Mouse (Mus musculus): ENCODE results near the gene Lrfn2. TPM values are rescaled to one million over a fixed set of nuclear protein-coding genes. Genes with fewer than 3 reads are reported as not detected.

The Lrfn2 gene
- total RNA-seq (2014; rRNA removed): 28.5 and 28.7 TPM in 2 replicates
- 12.5 and 16.5 TPM in 2 replicates for polyA plus RNA-seq (2015; fragmentation: Nextera tagmentation; extraction: Ambion mirVana)

DNA sequence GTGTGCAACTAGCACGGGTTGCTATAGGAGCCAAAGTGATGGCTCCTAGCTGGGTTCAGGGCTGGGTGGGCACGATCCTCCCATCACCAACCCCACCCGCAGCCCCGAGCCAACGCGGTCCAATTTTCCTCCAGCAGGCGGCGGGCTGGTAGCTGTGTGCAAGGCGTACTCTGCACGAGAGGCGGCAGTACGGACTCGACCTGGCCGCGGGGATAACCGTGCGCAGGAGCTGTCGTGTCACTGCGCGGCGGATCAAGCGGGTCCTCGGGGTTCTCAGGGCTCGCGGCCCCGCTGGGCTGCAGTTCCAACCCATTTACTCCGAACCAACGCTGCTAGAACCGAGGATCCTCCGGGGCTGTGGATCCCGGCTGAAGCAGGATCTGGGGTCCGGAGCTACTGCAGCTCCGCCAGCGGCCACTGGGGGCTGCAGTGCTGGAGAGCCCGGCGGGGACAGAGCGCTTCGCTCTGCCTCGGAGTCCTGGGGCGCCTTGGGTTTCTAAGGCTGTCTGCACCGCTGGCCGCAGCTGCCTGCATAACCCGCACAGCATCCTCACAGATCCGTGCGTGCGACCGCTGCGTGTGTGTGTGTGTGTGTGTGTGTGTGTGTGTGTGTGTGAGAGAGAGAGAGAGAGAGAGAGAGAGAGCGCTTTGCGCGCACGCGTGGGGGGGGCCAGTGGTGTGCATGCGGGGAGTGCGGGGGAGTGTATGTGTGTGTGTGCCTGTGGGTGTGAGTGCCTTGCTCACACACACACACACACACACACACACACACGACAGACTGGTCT lies at the start of gene Lrfn2:
Gene Lrfn2, plus strand, starts transcription at position 759 of the 785 bp plus-strand sequence.
- H3K4me1 ChIP-seq (ENCODE audit: insufficient read depth): 0 out of 2 replicates have a peak, but pooled peaks cover 8% of the 10 kb centered on the region
- DNase-seq (peak; percentile 94), ATAC-seq (peak; percentile 93)
- no peaks in the 10 kb centered on the region for H3K9me3 ChIP-seq (ENCODE audit: low read length)
- peak within 1 kb of the TSS; percentile 89 for H3K27ac ChIP-seq (ENCODE audit: low read depth, low read length)
- WGBS: under 1% methylated on average over 55 of the region's 56 CpGs
- H3K4me2 ChIP-seq (ENCODE audit: low read depth): peak within 1 kb of the TSS; percentile 70
- TF ChIP-seq CTCF (IDR thresholded peaks at IDR 0.05; ENCODE audit: low read depth): peak; percentile 98
- no peaks in the 10 kb centered on the region for H3K27me3 ChIP-seq (ENCODE audit: insufficient read depth, low read length)
- no peaks in the 10 kb centered on the region for H3K36me3 ChIP-seq (ENCODE audit: insufficient read depth)
- H3K4me3 ChIP-seq (ENCODE audit: low read depth, low read length): peak within 1 kb of the TSS; percentile 71
- H3K9ac ChIP-seq: peak within 1 kb of the TSS; percentile 87

DNA sequence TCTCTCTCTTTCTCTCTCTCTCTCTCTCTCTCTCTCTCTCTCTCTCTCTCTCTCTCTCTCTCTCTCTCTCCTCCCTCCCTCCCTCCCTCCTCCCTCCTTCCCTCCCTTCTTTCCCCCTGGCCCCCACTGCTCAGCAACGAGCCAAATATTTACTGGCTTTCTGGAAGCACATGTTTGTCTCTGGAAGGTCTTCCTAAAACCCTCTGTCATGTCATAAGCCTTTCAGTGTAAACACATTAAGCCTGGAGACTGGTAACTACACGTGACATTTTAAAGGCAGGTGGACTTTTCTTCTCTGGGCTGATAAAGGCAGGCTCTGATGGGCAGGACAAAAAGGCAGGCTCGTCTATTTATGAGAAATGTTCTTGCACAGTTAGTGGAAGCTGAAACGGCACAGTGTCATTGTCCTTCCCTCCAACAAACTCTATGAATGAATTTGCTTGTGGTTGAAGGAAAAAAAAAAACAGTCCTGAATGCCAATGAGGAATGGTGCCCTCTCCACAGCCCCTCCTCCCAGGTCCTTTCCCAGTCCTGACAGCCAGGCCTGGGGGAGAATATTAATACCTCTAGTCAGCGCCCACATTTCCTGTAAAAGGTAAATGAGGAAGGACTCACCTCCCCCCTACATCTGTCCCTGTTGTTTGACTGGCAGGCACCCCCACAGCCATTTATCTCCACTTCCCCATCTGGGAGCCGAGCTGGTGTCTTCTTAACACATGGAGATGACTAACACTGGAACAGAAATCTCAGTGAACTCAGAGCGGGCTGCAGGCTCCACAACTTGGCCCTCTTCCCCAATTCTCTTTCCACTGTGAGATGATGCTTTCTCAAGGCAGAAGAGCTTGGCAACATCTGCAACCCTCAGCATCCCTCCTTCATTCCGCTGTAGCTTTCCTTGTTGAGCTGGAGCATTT lies 44.5 kb upstream of the Lrfn2 start:
- 38% methylated on average over 8 of the region's 8 CpGs for WGBS
- Histone ChIP-seq H3K27me3 (ENCODE audit: insufficient read depth, low read length) (no peaks in the 10 kb centered on the region), H3K27ac (ENCODE audit: low read depth, low read length) (no peak overlapping the region), H3K9ac (no peak overlapping the region), H3K4me2 (ENCODE audit: low read depth) (no peak overlapping the region), H3K4me3 (ENCODE audit: low read depth, low read length) (no peak overlapping the region), H3K9me3 (ENCODE audit: low read length) (no peaks in the 10 kb centered on the region), H3K36me3 (ENCODE audit: insufficient read depth) (no peaks in the 10 kb centered on the region), H3K4me1 (ENCODE audit: insufficient read depth) (no peaks in the 10 kb centered on the region)
- peak; percentile 16 for DNase-seq
- peak; percentile 20; the same call in 1 of the 2 replicates for ATAC-seq
- no peak for TF ChIP-seq CTCF (IDR thresholded peaks at IDR 0.05; ENCODE audit: low read depth)

DNA sequence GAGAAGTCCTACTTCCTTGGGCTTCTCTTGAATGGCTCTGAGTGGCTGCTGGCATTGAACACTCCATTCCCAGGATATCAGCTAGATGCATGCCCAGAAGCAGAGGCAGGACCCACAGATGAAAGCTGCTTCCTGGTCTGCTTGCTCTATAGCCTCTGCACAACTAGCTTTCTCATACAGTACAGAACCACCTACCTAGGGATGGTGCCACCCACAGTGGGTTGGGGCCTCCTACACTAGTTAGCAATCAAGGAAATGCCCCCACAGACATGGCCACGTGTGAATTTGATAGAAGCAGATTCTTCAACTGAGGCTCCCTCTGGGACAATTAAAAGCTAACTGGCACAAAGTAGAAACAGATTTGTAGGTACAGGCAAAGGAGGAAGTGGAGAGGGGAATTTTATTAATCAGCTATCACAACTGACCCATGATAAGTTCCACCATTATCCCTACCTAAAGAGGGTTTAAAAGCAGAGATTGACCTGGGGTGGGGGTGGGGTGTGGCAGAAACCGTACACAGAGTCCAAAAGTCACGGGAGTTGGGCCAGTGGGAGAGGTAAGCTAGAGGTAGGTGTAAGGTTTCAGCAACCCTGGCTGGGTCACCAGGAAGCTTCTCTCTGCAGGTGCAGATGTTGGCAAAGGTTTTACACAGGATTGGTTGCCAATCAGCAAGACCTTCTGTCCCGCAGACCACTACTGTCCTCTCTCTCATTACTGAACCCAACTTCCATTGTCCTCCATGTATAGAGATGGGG lies 26.7 kb upstream of the Lrfn2 start:
- no peaks in the 10 kb centered on the region for H3K27me3 ChIP-seq (ENCODE audit: insufficient read depth, low read length)
- no peak overlapping the region for H3K4me3 ChIP-seq (ENCODE audit: low read depth, low read length)
- no peak for TF ChIP-seq CTCF (IDR thresholded peaks at IDR 0.05; ENCODE audit: low read depth)
- H3K27ac ChIP-seq (ENCODE audit: low read depth, low read length): no peak overlapping the region
- no peak overlapping the region for H3K9ac ChIP-seq
- no peaks in the 10 kb centered on the region for H3K36me3 ChIP-seq (ENCODE audit: insufficient read depth)
- H3K4me2 ChIP-seq (ENCODE audit: low read depth): no peak overlapping the region
- DNase-seq: no peak
- H3K4me1 ChIP-seq (ENCODE audit: insufficient read depth): no peaks in the 10 kb centered on the region
- no peak for ATAC-seq
- no peaks in the 10 kb centered on the region for H3K9me3 ChIP-seq (ENCODE audit: low read length)
- 71% methylated on average over 4 of the region's 4 CpGs for WGBS

DNA sequence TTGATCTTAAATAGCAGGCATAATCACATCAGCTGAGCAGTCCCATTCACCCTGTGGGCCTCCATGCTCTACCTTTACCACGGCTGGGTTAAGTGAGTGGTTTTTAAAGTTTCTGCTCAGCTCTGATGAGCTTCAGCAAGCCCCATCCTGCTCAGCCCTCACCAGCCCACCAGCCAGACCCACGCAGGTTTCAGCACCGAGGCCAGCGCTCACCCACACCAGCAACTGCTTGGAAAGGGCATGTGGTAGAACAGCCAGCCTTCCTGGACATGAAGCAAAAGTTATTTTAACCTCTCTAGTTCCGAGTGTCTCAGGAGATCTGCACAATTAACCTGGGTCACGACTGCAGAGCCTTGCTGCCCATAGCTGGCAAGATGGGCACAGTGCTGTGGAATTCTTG lies 18.7 kb upstream of the Lrfn2 start:
- Histone ChIP-seq H3K4me1 (ENCODE audit: insufficient read depth) (no peaks in the 10 kb centered on the region), H3K27me3 (ENCODE audit: insufficient read depth, low read length) (no peaks in the 10 kb centered on the region), H3K9me3 (ENCODE audit: low read length) (no peaks in the 10 kb centered on the region), H3K27ac (ENCODE audit: low read depth, low read length) (no peak overlapping the region), H3K36me3 (ENCODE audit: insufficient read depth) (no peaks in the 10 kb centered on the region), H3K4me2 (ENCODE audit: low read depth) (no peak overlapping the region), H3K4me3 (ENCODE audit: low read depth, low read length) (no peak overlapping the region), H3K9ac (no peak overlapping the region)
- DNase-seq: no peak
- no peak for TF ChIP-seq CTCF (IDR thresholded peaks at IDR 0.05; ENCODE audit: low read depth)
- 50% methylated on average over 6 of the region's 6 CpGs for WGBS
- no peak for ATAC-seq

DNA sequence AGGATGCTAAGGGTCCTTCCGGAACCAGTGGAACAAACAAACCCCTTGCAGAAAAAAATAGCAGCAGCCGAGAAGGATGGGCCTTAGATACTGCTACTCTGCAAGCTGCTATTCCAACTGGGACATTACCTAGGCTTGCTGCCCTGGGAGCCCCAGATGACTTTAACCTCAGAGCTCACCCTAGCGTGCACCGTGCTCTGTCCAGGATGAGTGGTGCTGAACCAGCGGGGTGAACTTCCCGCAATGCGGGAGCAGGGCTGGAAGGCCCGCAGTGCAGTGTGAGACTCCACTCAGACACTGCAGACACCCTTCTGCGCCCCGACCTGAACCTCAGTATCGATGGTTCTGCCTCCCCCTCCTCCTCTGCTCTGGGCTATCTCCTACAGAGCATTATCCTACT lies 14.8 kb upstream of the Lrfn2 start:
- H3K4me1 ChIP-seq (ENCODE audit: insufficient read depth): no peaks in the 10 kb centered on the region
- no peak overlapping the region for H3K4me2 ChIP-seq (ENCODE audit: low read depth)
- no peak overlapping the region for H3K27ac ChIP-seq (ENCODE audit: low read depth, low read length)
- no peaks in the 10 kb centered on the region for H3K9me3 ChIP-seq (ENCODE audit: low read length)
- no peak overlapping the region for H3K4me3 ChIP-seq (ENCODE audit: low read depth, low read length)
- DNase-seq (no peak), ATAC-seq (no peak)
- 19% methylated on average over 11 of the region's 11 CpGs for WGBS
- no peaks in the 10 kb centered on the region for H3K36me3 ChIP-seq (ENCODE audit: insufficient read depth)
- no peaks in the 10 kb centered on the region for H3K27me3 ChIP-seq (ENCODE audit: insufficient read depth, low read length)
- no peak for TF ChIP-seq CTCF (IDR thresholded peaks at IDR 0.05; ENCODE audit: low read depth)
- H3K9ac ChIP-seq: no peak overlapping the region

DNA sequence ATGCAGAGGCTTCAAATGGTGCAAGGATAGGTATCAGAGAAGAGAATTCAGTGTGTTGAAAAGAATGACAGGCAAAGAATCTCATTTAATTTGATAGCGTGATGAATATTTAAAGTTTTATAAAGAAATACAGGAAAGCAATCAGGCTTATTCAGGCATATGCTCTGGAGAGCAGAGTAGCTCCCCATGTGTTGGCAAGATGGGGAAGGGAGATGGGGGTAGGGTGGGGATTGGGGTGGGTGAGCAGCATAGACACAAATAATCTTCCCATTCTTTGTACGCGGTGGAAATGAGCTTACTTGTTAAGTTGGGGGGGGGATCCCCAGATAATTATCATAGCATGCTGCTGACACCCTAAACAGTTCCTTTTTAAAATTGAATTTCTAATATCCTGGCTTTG lies 13.7 kb upstream of the Lrfn2 start:
- H3K4me2 ChIP-seq (ENCODE audit: low read depth): no peak overlapping the region
- H3K36me3 ChIP-seq (ENCODE audit: insufficient read depth): no peaks in the 10 kb centered on the region
- no peak for TF ChIP-seq CTCF (IDR thresholded peaks at IDR 0.05; ENCODE audit: low read depth)
- H3K27me3 ChIP-seq (ENCODE audit: insufficient read depth, low read length): no peaks in the 10 kb centered on the region
- peak; percentile 15 for DNase-seq
- H3K9me3 ChIP-seq (ENCODE audit: low read length): no peaks in the 10 kb centered on the region
- 72% methylated on average over 3 of the region's 3 CpGs for WGBS
- H3K4me3 ChIP-seq (ENCODE audit: low read depth, low read length): no peak overlapping the region
- H3K4me1 ChIP-seq (ENCODE audit: insufficient read depth): no peaks in the 10 kb centered on the region
- H3K27ac ChIP-seq (ENCODE audit: low read depth, low read length): no peak overlapping the region
- ATAC-seq: peak; percentile 69
- no peak overlapping the region for H3K9ac ChIP-seq

All from forebrain, postnatal 0 days (tissue).